Mouse (Mus musculus) midbrain, embryonic 14.5 days (tissue): ENCODE measurements around the gene Sim1. TPM values are rescaled to one million over a fixed set of nuclear protein-coding genes. Genes with fewer than 3 reads are reported as not detected.

Source experiments
- ATAC-seq: fragments of 200-750 bp; cut with Nextera tagmentation; 2 replicates; pipeline ENCODE4 v1.8.0; 2017; ENCODE audit warnings: moderate number of reproducible peaks, moderate library complexity; ENCODE audit not compliant: low FRiP score, low TSS enrichment
- DNase-seq: peaks from one replicate; pipeline ENCODE4 v3.0.0-alpha.2; 2015
- H3K27ac ChIP-seq: fragments of 300-500 bp; sonication (generic); replicated peaks from 2 replicates; pipeline ENCODE4 v1.5.1; 2014; ENCODE audit warnings: mild to moderate bottlenecking, low read depth, low read length, moderate library complexity
- H3K27me3 ChIP-seq: fragments of 300-500 bp; sonication (generic); 2 replicates; pipeline ENCODE4 v1.6.1; 2014; ENCODE audit warnings: low read length, control low read depth, mixed read lengths; ENCODE audit not compliant: control insufficient read depth, insufficient read depth
- H3K36me3 ChIP-seq: fragments of 300-500 bp; sonication (generic); 2 replicates; pipeline ENCODE4 v1.6.1; 2014; ENCODE audit warnings: low read length, control low read depth; ENCODE audit not compliant: control insufficient read depth, insufficient read depth
- H3K4me1 ChIP-seq: fragments of 300-500 bp; sonication (generic); 2 replicates; pipeline ENCODE4 v1.6.1; 2014; ENCODE audit warnings: mild to moderate bottlenecking, antibody characterized with exemption, low read length, control low read depth; ENCODE audit not compliant: control insufficient read depth, insufficient read depth
- H3K4me2 ChIP-seq: fragments of 300-500 bp; sonication (generic); 2 replicates; pipeline ENCODE4 v1.6.1; 2014; ENCODE audit warnings: mild to moderate bottlenecking, low read length, moderate library complexity
- H3K4me3 ChIP-seq: fragments of 300-500 bp; sonication (generic); replicated peaks from 2 replicates; pipeline ENCODE4 v1.5.1; 2014; ENCODE audit warnings: low read depth, low read length
- H3K9ac ChIP-seq: fragments of 300-500 bp; sonication (generic); replicated peaks from 2 replicates; pipeline ENCODE4 v1.6.1; 2014; ENCODE audit warnings: mild to moderate bottlenecking, low read length, moderate library complexity
- H3K9me3 ChIP-seq: fragments of 300-500 bp; sonication (generic); 2 replicates; pipeline ENCODE4 v1.6.1; 2016; ENCODE audit warnings: low read length, control low read depth, mixed read lengths; ENCODE audit not compliant: control insufficient read depth
- WGBS: fragments of 180-500 bp; shearing (Covaris S2); extraction: QIAGEN DNeasy Blood & Tissue Kit; methylation state at CpG from one replicate; pipeline ENCODE4 v1.1.7; 2014; 5-methylcytosine and 5-hydroxymethylcytosine counted together
- polyA plus RNA-seq: library from polyadenylated mRNA; unstranded; fragments of >200 nt; fragmentation: Nextera tagmentation; extraction: Ambion mirVana; gene quantifications from 2 replicates; pipeline ENCODE4 v1.2.1, GENCODE M21; 2014

Sim1 gene
- polyA plus RNA-seq, 1 experiment from 2014 or later = 0.91 TPM

DNA sequence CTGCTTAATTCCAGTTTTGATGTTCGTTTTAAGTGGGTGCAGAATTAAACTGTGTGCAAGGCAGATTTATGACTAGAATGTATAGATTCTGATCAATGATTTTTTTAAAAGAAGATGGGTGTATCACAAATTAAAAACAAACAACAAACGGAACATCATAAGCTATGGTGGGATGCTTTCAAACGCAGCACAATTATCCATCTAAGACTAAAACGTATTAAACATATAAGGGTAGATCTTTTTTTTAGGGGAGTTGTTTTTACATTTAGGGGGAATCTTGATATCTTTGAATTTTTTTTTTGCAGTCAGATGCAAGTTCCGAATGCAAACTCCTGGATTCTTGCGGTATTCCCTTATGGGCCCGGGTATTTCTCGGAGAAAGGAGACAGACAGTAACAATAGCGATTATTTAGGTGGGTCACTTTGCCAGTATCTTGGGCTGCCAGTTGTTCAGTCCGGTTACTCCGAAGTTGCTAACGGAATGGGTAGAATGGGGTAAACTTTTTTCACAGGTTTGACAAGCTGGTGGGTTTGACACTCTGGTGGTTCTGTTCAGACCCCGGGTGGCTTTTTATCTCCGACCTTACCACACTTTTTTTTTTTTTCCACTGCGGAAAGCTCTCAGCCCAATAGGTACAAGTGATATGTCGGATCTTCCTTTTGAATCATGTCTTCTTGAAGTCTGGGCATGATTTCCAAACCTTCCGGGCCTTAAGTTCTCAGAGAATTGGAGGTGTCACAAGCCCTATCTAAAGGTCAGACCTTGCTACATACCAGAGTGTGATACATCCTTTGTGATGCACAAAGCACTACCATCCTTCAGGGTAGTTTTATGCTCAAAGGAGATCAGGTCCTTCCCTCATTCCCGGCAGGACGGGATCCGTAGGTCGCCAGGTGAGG lies 5.5 kb downstream of the Sim1 start:
- DNase-seq (peak; percentile 51), ATAC-seq (no peak)
- Histone ChIP-seq H3K4me3 (peak overlapping the region; percentile 7; the same call in 1 of the 2 replicates), H3K9me3 (no peaks in the 10 kb centered on the region), H3K27ac (0 out of 2 replicates have a peak overlapping the region, but pooled peaks have one; percentile 41), H3K9ac (no peak overlapping the region), H3K4me2 (no peak overlapping the region; the same call in 1 of the 2 replicates), H3K36me3 (no peaks in the 10 kb centered on the region), H3K27me3 (peaks cover 82% of the 10 kb centered on the region), H3K4me1 (no peaks in the 10 kb centered on the region)
- 2% methylated on average over 21 of the region's 21 CpGs for WGBS

DNA sequence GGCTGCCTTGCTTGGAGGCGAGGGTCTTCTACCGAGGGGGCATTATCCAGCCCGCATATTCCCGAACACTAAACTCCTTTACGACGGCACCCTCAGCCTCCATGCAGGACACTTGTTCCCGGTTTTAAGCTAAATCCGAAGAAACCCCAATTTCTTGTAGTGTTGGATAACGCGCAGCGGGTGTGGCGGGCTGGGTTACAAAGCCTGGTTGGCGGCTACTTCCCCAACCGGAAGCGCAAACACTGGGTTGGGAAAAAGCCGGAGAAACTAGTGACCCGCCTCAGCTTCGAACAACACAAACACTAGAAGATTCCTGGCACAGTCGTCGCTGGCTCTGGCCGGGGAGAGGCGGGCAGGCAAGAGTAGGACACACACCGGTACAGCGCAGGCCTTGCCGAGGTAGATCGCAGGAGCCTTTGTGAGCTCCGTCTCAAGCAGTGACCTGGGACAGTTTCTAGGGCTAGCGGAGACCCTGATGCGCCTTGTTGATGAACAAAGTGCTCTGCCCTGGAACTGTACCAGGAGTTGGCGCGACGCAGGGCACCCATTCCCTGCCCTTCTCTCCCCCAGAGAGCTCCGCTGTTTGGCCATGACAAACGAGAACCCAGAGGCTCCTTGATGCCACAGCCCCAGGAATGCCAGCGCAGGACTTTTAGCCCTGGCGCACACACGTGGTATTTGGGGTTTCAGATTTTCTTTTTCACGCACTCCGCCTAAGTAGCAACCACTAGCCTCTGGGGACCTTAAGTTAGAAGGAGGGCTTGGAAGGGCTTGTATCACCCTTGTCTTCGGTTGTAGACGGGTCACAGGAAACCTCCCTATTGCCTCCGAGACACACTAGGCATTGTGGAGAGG lies 6.4 kb downstream of the Sim1 start:
- DNase-seq (peak; percentile 59), ATAC-seq (peak; percentile 6; the same call in 1 of the 2 replicates)
- Histone ChIP-seq H3K36me3 (no peaks in the 10 kb centered on the region), H3K9ac (no peak overlapping the region), H3K27ac (peak overlapping the region; percentile 41; the same call in 1 of the 2 replicates), H3K4me2 (peak overlapping the region; percentile 24; the same call in 1 of the 2 replicates), H3K4me1 (no peaks in the 10 kb centered on the region), H3K27me3 (peaks cover 82% of the 10 kb centered on the region), H3K9me3 (no peaks in the 10 kb centered on the region), H3K4me3 (peak overlapping the region; percentile 7; the same call in 1 of the 2 replicates)
- 1% methylated on average over 42 of the region's 42 CpGs for WGBS

DNA sequence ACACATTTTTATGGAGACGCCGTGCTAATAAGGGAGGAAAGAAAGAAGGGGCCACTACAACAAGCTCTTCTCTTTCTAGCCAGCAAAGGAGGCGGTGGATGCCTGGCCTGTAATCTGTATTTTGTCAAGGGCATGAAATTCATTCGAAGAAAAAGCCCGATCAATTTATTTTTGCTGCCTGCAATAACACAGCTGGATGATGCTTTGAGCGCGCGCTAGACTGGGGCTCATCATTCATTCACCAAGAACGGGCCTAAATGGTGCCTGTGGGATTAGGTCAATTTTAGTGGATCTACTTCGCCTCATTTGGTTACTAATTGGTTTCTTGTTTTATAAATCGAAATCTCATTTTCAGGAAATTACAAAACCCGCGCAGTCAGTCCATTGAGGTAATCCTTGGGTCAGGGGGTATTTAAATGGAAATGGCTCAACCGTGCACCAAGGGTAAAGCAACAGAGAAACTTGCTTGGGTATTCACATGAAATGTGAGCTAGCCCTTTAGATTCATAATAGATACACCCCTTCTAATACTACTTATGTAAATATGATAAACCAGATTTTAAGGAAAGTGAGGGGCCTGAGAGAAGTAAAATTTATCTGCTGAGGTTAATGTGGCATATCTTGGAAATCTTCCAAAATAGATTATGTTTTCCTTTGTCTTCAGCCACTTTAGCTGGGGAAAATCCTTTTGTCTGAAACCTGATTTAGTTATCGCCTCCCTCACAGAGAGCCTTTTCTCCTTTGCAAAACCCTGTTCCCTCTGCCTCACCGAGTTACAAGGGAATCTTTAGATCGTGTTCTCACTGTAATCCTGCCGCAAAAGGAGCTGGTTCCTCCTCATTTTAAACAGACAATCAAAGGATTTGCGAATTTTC lies 7.3 kb downstream of the Sim1 start:
- Histone ChIP-seq H3K9ac (no peak overlapping the region), H3K4me1 (no peaks in the 10 kb centered on the region), H3K4me2 (0 out of 2 replicates have a peak overlapping the region, but pooled peaks have one; percentile 30), H3K27ac (no peak overlapping the region), H3K4me3 (no peak overlapping the region), H3K9me3 (no peaks in the 10 kb centered on the region), H3K27me3 (peaks cover 86% of the 10 kb centered on the region), H3K36me3 (no peaks in the 10 kb centered on the region)
- ATAC-seq (no peak), DNase-seq (peak; percentile 69)
- WGBS = under 1% methylated on average over 19 of the region's 19 CpGs

- H3K36me3 ChIP-seq = no peaks in the 10 kb centered on the region
- ATAC-seq (0 out of 2 replicates have a peak, but pooled peaks have one; percentile 12), DNase-seq (peak; percentile 66)
- H3K9me3 ChIP-seq = no peaks in the 10 kb centered on the region
- no peak overlapping the region for H3K27ac ChIP-seq
- no peak overlapping the region for H3K9ac ChIP-seq
- peaks cover 86% of the 10 kb centered on the region for H3K27me3 ChIP-seq
- no peaks in the 10 kb centered on the region for H3K4me1 ChIP-seq
- peak overlapping the region; percentile 30 for H3K4me2 ChIP-seq
- WGBS = under 1% methylated on average over 43 of the region's 43 CpGs
- H3K4me3 ChIP-seq = no peak overlapping the region
Measured at GRCm38 (mm10) chr10:50902741-50903715, 8.5 kb downstream of the Sim1 start.

DNA sequence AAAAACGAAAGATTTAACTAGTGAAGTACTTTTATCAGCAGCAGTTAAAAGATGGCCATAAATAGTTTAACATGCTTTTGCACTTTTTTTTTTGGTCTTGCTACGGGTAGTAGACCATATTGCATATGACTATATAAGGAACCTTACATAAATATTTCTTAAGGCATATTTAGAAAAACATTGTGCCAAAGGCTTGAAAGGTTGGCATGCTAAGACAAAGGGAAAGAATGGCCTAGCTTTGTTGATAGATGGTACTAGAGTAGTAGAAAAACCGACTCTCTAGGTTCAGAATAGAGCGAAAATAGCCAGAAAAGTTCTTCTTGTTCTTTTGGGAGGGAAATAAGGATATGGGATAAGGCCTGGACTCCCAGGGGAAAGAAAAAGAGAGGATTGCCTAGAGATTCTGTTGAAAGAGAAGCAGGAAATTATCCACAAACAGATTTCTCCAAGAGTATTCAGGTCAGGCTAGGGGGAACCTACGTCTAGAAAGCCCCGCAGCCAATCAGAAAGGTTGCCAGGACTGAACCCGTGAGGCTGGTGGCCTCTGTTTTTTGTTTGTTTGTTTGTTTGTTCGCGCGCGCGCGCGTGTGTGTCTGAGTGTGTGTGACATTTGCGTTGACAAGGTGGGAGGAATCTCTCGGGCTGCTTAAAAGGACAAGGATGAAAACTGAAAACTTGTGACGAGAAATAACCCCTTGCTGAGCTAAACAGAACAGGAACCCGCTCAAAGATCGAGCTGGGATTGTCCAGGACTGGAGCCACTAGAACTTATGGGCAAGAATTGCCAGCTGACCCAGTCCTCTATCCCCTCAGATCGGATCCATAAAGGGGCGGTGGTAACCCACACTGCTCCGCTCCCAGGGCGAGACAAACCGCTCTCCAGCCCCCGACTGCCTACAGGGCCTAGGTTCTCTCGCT lies 9.6 kb downstream of the Sim1 start:
- no peak for ATAC-seq
- Histone ChIP-seq H3K4me1 (no peaks in the 10 kb centered on the region), H3K9me3 (no peaks in the 10 kb centered on the region), H3K27me3 (peaks cover 88% of the 10 kb centered on the region), H3K9ac (no peak overlapping the region), H3K36me3 (no peaks in the 10 kb centered on the region), H3K4me3 (no peak overlapping the region), H3K27ac (no peak overlapping the region), H3K4me2 (no peak overlapping the region)
- DNase-seq = peak; percentile 63
- 3% methylated on average over 26 of the region's 26 CpGs for WGBS

DNA sequence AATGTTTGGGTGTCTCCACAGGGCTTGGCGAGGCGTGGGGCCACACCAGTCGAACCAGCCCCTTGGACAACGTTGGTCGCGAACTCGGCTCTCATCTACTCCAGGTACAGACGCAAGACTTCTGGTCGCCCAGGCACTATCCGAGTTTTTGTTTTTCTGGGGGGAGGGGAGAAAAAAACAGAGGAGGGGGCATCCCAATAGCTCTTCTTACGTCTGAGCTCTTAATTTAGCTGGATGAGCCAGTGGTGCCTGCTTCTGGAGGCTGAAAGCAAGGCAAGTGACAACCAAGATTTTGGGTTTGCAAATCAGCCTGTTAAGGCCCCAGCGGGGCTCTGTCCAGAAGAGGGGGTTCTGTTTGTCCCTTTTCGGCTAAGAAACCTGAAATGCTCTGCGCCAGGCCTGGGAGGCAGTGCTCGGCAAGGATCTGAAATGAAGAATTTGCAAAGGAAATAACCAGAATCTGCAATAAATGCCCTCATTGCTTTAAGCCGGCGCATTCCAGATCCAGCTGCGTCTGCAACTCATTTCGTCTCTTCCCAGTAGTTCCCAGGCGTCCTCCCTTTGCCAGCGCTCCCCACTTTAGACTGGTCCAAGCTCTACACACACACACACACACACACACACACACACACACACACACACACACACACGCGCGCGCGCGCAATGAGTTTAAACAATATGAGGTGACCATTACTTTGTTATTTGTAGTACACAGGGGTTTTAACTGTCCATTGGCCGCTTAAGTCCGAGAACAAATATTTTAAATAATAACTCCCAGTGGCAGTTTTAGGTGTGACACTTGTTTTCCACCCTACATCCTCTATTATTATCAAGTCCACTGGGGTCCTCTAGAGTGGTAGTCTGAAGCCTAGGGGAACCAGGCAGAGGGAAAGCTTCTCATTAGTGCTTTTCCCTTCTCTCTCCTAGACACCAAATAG lies 10.5 kb downstream of the Sim1 start:
- no peak overlapping the region for H3K4me3 ChIP-seq
- no peaks in the 10 kb centered on the region for H3K9me3 ChIP-seq
- H3K36me3 ChIP-seq = no peaks in the 10 kb centered on the region
- H3K27me3 ChIP-seq = peaks cover 95% of the 10 kb centered on the region
- no peak overlapping the region for H3K4me2 ChIP-seq
- no peaks in the 10 kb centered on the region for H3K4me1 ChIP-seq
- ATAC-seq = no peak
- no peak overlapping the region for H3K27ac ChIP-seq
- 2% methylated on average over 29 of the region's 29 CpGs for WGBS
- no peak overlapping the region for H3K9ac ChIP-seq
- DNase-seq = peak; percentile 36
